Mouse (Mus musculus): ENCODE data around the gene Gimap4. TPM values are rescaled to one million over a fixed set of nuclear protein-coding genes. Genes with fewer than 3 reads are reported as not detected.

Gimap4 gene
- polyA plus RNA-seq, 1 experiment from 2014 or later, result 8.5 TPM

DNA sequence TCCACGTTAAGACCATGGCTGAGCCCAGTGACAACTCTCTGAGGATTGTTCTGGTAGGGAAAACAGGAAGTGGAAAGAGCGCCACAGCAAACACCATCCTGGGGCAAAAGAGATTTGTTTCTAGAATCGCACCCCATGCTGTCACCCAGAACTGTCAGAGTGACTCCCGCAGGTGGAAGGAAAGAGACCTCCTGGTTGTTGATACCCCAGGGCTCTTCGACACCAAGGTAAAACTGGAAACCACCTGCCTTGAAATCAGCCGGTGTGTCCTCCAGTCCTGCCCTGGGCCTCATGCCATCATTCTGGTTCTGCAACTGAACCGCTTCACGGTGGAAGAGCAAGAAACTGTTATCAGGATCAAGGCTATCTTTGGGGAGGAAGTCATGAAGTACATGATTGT is 39.1 kb downstream of the Gimap4 start:
- no peak for TF ChIP-seq EP300 (optimal IDR thresholded peaks at IDR 0.05)
- TF ChIP-seq CTCF (IDR thresholded peaks at IDR 0.05; ENCODE audit: low read depth), result no peak
- DNase-seq (ENCODE audit: low spot score) (no peak), ATAC-seq (ENCODE audit: low FRiP score, low TSS enrichment) (no peak)
- Histone ChIP-seq H3K36me3 (ENCODE audit: control insufficient read depth, insufficient read depth, low read length) (no peaks in the 10 kb centered on the region), H3K27me3 (ENCODE audit: control insufficient read depth, insufficient read depth, low read length) (no peaks in the 10 kb centered on the region), H3K4me2 (replicated peaks; ENCODE audit: low read depth) (no peak overlapping the region), H3K4me1 (replicated peaks; ENCODE audit: control insufficient read depth, insufficient read depth) (no peaks in the 10 kb centered on the region), H3K9ac (ENCODE audit: low read length) (no peak overlapping the region), H3K9me3 (ENCODE audit: control insufficient read depth, low read length) (no peaks in the 10 kb centered on the region), H3K27ac (replicated peaks) (no peak overlapping the region), H3K4me3 (ENCODE audit: low read depth, low read length) (no peak overlapping the region)
- WGBS, result 70% methylated on average over 8 of the region's 8 CpGs

DNA sequence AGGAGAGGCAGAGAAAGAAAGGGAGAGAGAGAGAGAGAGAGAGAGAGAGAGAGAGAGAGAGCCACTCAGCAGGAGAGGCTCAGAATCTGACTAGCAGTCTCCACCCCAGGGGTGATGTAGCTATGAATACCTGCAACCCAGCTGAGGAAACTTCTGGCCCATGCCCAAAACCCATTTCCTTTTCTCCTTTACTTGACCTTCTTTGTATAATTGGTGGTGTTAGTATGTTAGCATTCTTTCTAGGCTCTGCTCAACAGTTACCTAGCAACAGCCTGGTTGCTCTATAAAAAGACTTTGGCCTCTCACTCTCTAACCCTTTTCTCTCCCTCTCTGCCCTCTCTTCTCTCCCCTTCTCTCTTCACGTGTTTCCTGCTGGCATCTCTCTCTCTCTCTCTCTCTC is 41.1 kb downstream of the Gimap4 start:
- no peak overlapping the region for H3K27ac ChIP-seq (replicated peaks)
- TF ChIP-seq EP300 (optimal IDR thresholded peaks at IDR 0.05), result no peak
- no peak for TF ChIP-seq CTCF (IDR thresholded peaks at IDR 0.05; ENCODE audit: low read depth)
- peak; percentile 68; the same call in 1 of the 2 replicates for ATAC-seq (ENCODE audit: low FRiP score, low TSS enrichment)

DNA sequence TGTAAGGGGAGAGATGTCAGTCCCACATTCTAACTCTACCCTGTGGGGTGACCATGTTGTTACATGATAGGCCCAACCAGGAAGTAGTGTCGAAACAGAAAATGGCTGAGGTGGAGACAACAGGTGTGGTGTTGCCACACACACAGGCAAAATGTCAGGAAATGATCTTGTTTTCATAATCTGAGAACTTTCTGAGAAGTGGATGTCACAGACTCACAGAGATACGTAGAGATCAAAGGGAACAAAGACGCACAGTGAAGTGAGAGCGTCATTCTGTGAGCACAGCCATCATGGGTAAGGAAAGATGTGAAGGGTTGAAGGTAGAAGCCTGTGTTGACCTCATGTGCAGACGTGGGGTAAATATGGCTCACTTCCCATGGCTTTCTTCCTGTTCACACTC is 43.4 kb downstream of the Gimap4 start:
- ATAC-seq (ENCODE audit: low FRiP score, low TSS enrichment) (no peak), DNase-seq (ENCODE audit: low spot score) (no peak)
- no peak for TF ChIP-seq CTCF (IDR thresholded peaks at IDR 0.05; ENCODE audit: low read depth)
- TF ChIP-seq EP300 (optimal IDR thresholded peaks at IDR 0.05), result no peak
- H3K4me3 ChIP-seq (ENCODE audit: low read depth, low read length), result no peak overlapping the region
- H3K4me2 ChIP-seq (replicated peaks; ENCODE audit: low read depth), result no peak overlapping the region
- H3K36me3 ChIP-seq (ENCODE audit: control insufficient read depth, insufficient read depth, low read length), result no peaks in the 10 kb centered on the region
- no peaks in the 10 kb centered on the region for H3K27me3 ChIP-seq (ENCODE audit: control insufficient read depth, insufficient read depth, low read length)
- H3K9me3 ChIP-seq (ENCODE audit: control insufficient read depth, low read length), result no peaks in the 10 kb centered on the region
- H3K27ac ChIP-seq (replicated peaks), result no peak overlapping the region
- WGBS, result 89% methylated on average over 5 of the region's 5 CpGs
- no peaks in the 10 kb centered on the region for H3K4me1 ChIP-seq (replicated peaks; ENCODE audit: control insufficient read depth, insufficient read depth)
- H3K9ac ChIP-seq (ENCODE audit: low read length), result no peak overlapping the region

More for the DNA sequence above, 41.1 kb downstream of the Gimap4 start:
- DNase-seq (ENCODE audit: low spot score), result peak; percentile 40
- 0% methylated on average over 1 of the region's 1 CpGs for whole genome bisulfite sequencing
- Histone ChIP-seq H3K4me3 (ENCODE audit: low read depth, low read length) (no peak overlapping the region), H3K36me3 (ENCODE audit: control insufficient read depth, insufficient read depth, low read length) (no peaks in the 10 kb centered on the region), H3K9ac (ENCODE audit: low read length) (no peak overlapping the region), H3K4me1 (replicated peaks; ENCODE audit: control insufficient read depth, insufficient read depth) (no peaks in the 10 kb centered on the region), H3K27me3 (ENCODE audit: control insufficient read depth, insufficient read depth, low read length) (no peaks in the 10 kb centered on the region), H3K9me3 (ENCODE audit: control insufficient read depth, low read length) (no peaks in the 10 kb centered on the region), H3K4me2 (replicated peaks; ENCODE audit: low read depth) (no peak overlapping the region)

DNA sequence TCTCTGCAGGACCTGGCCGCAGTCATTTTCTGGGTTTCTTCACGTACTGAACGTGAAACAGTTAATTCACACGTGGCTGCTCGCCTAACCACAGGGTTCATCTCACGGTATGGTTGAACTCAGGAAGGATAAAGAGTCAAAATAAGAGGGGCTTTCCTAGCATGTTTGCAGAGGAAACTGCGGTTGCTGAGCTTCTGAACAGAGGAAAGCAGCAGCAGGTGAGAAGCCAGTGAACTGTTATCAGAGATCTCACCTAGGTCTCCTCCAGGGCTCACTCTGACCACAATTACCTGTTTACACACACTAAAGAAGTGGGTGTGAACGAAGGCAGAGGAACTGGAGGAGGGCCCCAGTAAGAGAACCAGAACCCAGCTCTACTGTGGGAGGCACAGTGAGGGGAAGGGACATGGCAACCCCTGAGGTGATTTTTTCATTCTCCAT is 48.5 kb downstream of the Gimap4 start:
- no peak for ATAC-seq (ENCODE audit: low FRiP score, low TSS enrichment)

DNA sequence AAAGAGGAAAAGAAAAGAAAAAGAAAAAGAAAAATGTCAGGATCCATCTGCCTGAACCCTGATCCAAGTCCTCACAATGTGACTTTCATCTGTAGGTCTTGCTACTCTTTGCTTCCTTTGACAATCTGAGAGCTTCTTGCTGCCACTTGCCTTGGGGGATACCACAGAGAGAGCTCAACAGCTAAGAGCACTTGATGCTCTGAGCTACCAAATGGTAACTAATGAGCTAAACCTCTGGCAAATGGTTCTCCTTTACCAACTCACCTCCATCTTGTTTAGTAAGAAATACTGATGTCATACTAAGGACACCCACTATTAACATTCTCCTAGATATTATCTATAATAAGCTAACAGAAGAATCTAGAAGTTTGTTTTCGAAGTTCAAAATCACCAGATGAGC is 49.3 kb downstream of the Gimap4 start:
- H3K27me3 ChIP-seq (ENCODE audit: control insufficient read depth, insufficient read depth, low read length), result no peaks in the 10 kb centered on the region
- WGBS, result 80% methylated on average over 1 of the region's 1 CpGs
- H3K4me2 ChIP-seq (replicated peaks; ENCODE audit: low read depth), result no peak overlapping the region
- no peaks in the 10 kb centered on the region for H3K9me3 ChIP-seq (ENCODE audit: control insufficient read depth, low read length)
- ATAC-seq (ENCODE audit: low FRiP score, low TSS enrichment) (no peak), DNase-seq (ENCODE audit: low spot score) (no peak)
- H3K4me1 ChIP-seq (replicated peaks; ENCODE audit: control insufficient read depth, insufficient read depth), result no peaks in the 10 kb centered on the region
- H3K9ac ChIP-seq (ENCODE audit: low read length), result no peak overlapping the region
- TF ChIP-seq EP300 (optimal IDR thresholded peaks at IDR 0.05), result no peak
- TF ChIP-seq CTCF (IDR thresholded peaks at IDR 0.05; ENCODE audit: low read depth), result no peak
- H3K27ac ChIP-seq (replicated peaks), result no peak overlapping the region
- no peak overlapping the region for H3K4me3 ChIP-seq (ENCODE audit: low read depth, low read length)
- no peaks in the 10 kb centered on the region for H3K36me3 ChIP-seq (ENCODE audit: control insufficient read depth, insufficient read depth, low read length)

More for the DNA sequence above, 48.5 kb downstream of the Gimap4 start:
- no peak overlapping the region for H3K27ac ChIP-seq (replicated peaks)
- no peak overlapping the region for H3K4me2 ChIP-seq (replicated peaks; ENCODE audit: low read depth)
- WGBS, result 40% methylated on average over 8 of the region's 8 CpGs
- no peak overlapping the region for H3K9ac ChIP-seq (ENCODE audit: low read length)
- no peak for DNase-seq (ENCODE audit: low spot score)
- H3K4me1 ChIP-seq (replicated peaks; ENCODE audit: control insufficient read depth, insufficient read depth), result no peaks in the 10 kb centered on the region
- H3K9me3 ChIP-seq (ENCODE audit: control insufficient read depth, low read length), result no peaks in the 10 kb centered on the region
- H3K27me3 ChIP-seq (ENCODE audit: control insufficient read depth, insufficient read depth, low read length), result no peaks in the 10 kb centered on the region
- no peak overlapping the region for H3K4me3 ChIP-seq (ENCODE audit: low read depth, low read length)
- TF ChIP-seq EP300 (optimal IDR thresholded peaks at IDR 0.05) (no peak), CTCF (IDR thresholded peaks at IDR 0.05; ENCODE audit: low read depth) (no peak)
- H3K36me3 ChIP-seq (ENCODE audit: control insufficient read depth, insufficient read depth, low read length), result no peaks in the 10 kb centered on the region

DNA sequence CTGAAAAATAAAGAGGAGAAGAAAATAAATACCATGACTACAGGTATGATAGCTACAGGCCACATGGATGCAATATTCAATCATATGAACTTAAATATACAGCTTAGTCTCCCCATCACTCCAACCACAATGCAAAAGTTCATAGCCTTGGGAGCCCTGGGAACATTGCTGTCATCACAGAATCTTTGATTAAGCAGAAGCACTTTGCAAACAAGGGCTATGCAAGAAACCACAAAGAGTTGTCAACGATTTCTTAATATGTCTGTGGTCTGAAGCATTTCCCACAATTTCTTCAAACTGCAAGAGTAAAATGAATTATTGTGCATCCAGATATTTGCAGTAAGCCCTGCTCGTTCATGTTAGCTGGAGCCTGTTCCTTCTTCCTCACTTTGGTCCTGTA is 52.7 kb downstream of the Gimap4 start:
- Histone ChIP-seq H3K4me1 (replicated peaks; ENCODE audit: control insufficient read depth, insufficient read depth) (0 out of 2 replicates have a peak, but pooled peaks cover 2% of the 10 kb centered on the region), H3K4me3 (ENCODE audit: low read depth, low read length) (no peak overlapping the region)
- 76% methylated on average over 2 of the region's 2 CpGs for WGBS

More for the DNA sequence above, 52.7 kb downstream of the Gimap4 start:
- Histone ChIP-seq H3K9me3 (ENCODE audit: control insufficient read depth, low read length) (no peaks in the 10 kb centered on the region), H3K4me2 (replicated peaks; ENCODE audit: low read depth) (no peak overlapping the region), H3K27ac (replicated peaks) (no peak overlapping the region), H3K9ac (ENCODE audit: low read length) (no peak overlapping the region), H3K36me3 (ENCODE audit: control insufficient read depth, insufficient read depth, low read length) (no peaks in the 10 kb centered on the region), H3K27me3 (ENCODE audit: control insufficient read depth, insufficient read depth, low read length) (no peaks in the 10 kb centered on the region)
- ATAC-seq (ENCODE audit: low FRiP score, low TSS enrichment), result no peak
- TF ChIP-seq EP300 (optimal IDR thresholded peaks at IDR 0.05) (no peak), CTCF (IDR thresholded peaks at IDR 0.05; ENCODE audit: low read depth) (no peak)
- DNase-seq (ENCODE audit: low spot score), result no peak
